Mouse (Mus musculus) embryonic facial prominence, embryonic 11.5 days (tissue): ENCODE measurements around the gene Fhad1. TPM values are rescaled to one million over a fixed set of nuclear protein-coding genes. Genes with fewer than 3 reads are reported as not detected.

ENCODE experiments used
- ATAC-seq: fragments of 200-750 bp; cut with Nextera tagmentation; replicated peaks from 2 replicates; pipeline ENCODE4 v1.8.0; 2017; ENCODE audit warnings: low read depth; ENCODE audit not compliant: insufficient number of reproducible peaks, low FRiP score, low TSS enrichment
- DNase-seq: peaks from one replicate; pipeline ENCODE4 v3.0.0-alpha.2; 2015; ENCODE audit warnings: low spot score
- H3K27ac ChIP-seq: fragments of 300-500 bp; sonication (generic); replicated peaks from 2 replicates; pipeline ENCODE4 v1.5.1; 2014; ENCODE audit warnings: mild to moderate bottlenecking, low read depth, low read length, control low read depth
- H3K27me3 ChIP-seq: fragments of 300-500 bp; sonication (generic); 2 replicates; pipeline ENCODE4 v1.6.1; 2014; ENCODE audit warnings: mild to moderate bottlenecking, low read length, moderate library complexity, mixed read lengths; ENCODE audit not compliant: control insufficient read depth, insufficient read depth
- H3K36me3 ChIP-seq: fragments of 300-500 bp; sonication (generic); replicated peaks from 2 replicates; pipeline ENCODE4 v1.6.1; 2014; ENCODE audit warnings: low read depth, mild to moderate bottlenecking, low read length, moderate library complexity, mixed read lengths; ENCODE audit not compliant: control insufficient read depth, insufficient read depth
- H3K4me1 ChIP-seq: fragments of 300-500 bp; sonication (generic); 2 replicates; pipeline ENCODE4 v1.6.1; 2014; ENCODE audit warnings: low read length, mixed read lengths; ENCODE audit not compliant: control insufficient read depth, insufficient read depth
- H3K4me2 ChIP-seq: fragments of 300-500 bp; sonication (generic); 2 replicates; pipeline ENCODE4 v1.6.1; 2014; ENCODE audit warnings: low read depth, mild to moderate bottlenecking, control low read depth, low read length, moderate library complexity
- H3K4me3 ChIP-seq: fragments of 300-500 bp; sonication (generic); 2 replicates; pipeline ENCODE4 v1.5.1; 2014; ENCODE audit warnings: low read depth, low read length, control low read depth
- H3K9ac ChIP-seq: fragments of 300-500 bp; sonication (generic); replicated peaks from 2 replicates; pipeline ENCODE4 v1.6.1; 2014; ENCODE audit warnings: mild to moderate bottlenecking, control low read depth, low read length
- H3K9me3 ChIP-seq: fragments of 300-500 bp; sonication (generic); replicated peaks from 2 replicates; pipeline ENCODE4 v1.6.1; 2016; ENCODE audit warnings: mild to moderate bottlenecking, low read length, inconsistent platforms, mixed read lengths; ENCODE audit not compliant: control insufficient read depth
- WGBS: fragments of 180-500 bp; shearing (Covaris S2); extraction: QIAGEN DNeasy Blood & Tissue Kit; methylation state at CpG from one replicate; pipeline ENCODE4 v1.1.7; 2014; 5-methylcytosine and 5-hydroxymethylcytosine counted together
- polyA plus RNA-seq: library from polyadenylated mRNA; unstranded; fragments of >200 nt; fragmentation: Nextera tagmentation; extraction: Ambion mirVana; gene quantifications from 2 replicates; pipeline ENCODE4 v1.2.1, GENCODE M21; 2014

The Fhad1 gene
- polyA plus RNA-seq, 1 experiment from 2014 or later = 0.94 TPM

- ATAC-seq = no peak
- H3K9me3 ChIP-seq = no peaks in the 10 kb centered on the region
- H3K9ac ChIP-seq = no peak overlapping the region
- H3K4me3 ChIP-seq = no peak overlapping the region
- H3K27me3 ChIP-seq = no peaks in the 10 kb centered on the region
- H3K27ac ChIP-seq = no peak overlapping the region
- H3K36me3 ChIP-seq = no peaks in the 10 kb centered on the region
- WGBS = 89% methylated on average over 5 of the region's 5 CpGs
- DNase-seq = no peak
- no peak overlapping the region for H3K4me2 ChIP-seq
- H3K4me1 ChIP-seq = no peaks in the 10 kb centered on the region
These were observed 83.4 kb downstream of the Fhad1 start for GRCm38 (mm10) chr4:141931526-141931925.

DNA sequence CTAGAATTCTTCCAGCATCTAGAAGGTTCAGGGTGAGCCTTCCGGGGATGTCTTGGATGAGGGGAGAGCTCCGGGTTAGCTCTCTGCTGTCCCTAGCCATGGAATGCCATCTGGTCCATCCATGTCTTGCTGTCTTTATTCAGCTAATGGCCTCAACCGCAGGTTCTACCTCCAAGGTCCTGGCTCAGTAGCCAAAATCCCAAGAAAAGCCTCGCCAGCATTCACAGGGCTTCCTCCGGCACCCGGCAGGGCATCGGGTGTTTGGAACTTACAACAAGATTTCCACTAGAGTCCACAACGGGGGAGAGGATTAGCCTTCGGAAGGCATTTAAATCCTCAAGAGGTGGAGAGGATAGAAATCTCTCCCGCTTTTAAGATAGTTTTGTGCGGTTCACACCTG, 84.9 kb downstream of the Fhad1 start:
- H3K4me1 ChIP-seq = no peaks in the 10 kb centered on the region
- H3K27me3 ChIP-seq = no peaks in the 10 kb centered on the region
- DNase-seq (no peak), ATAC-seq (no peak)
- H3K4me2 ChIP-seq = no peak overlapping the region
- H3K9me3 ChIP-seq = no peaks in the 10 kb centered on the region
- no peak overlapping the region for H3K4me3 ChIP-seq
- no peak overlapping the region for H3K27ac ChIP-seq
- no peaks in the 10 kb centered on the region for H3K36me3 ChIP-seq
- WGBS = 78% methylated on average over 11 of the region's 11 CpGs
- H3K9ac ChIP-seq = no peak overlapping the region

GRCm38 (mm10) chr4:141928881-141929281, 86.0 kb downstream of the Fhad1 start:
- no peak overlapping the region for H3K4me2 ChIP-seq
- no peaks in the 10 kb centered on the region for H3K4me1 ChIP-seq
- ATAC-seq = no peak
- H3K9ac ChIP-seq = no peak overlapping the region
- H3K36me3 ChIP-seq = no peaks in the 10 kb centered on the region
- no peaks in the 10 kb centered on the region for H3K9me3 ChIP-seq
- no peak overlapping the region for H3K27ac ChIP-seq
- DNase-seq = no peak
- H3K27me3 ChIP-seq = no peaks in the 10 kb centered on the region
- H3K4me3 ChIP-seq = no peak overlapping the region
- 62% methylated on average over 7 of the region's 7 CpGs for WGBS

GRCm38 (mm10) chr4:141925781-141926345, 89.0 kb downstream of the Fhad1 start:
- Histone ChIP-seq H3K4me3 (no peak overlapping the region), H3K27ac (no peak overlapping the region), H3K9me3 (no peaks in the 10 kb centered on the region), H3K9ac (no peak overlapping the region), H3K36me3 (no peaks in the 10 kb centered on the region), H3K4me1 (no peaks in the 10 kb centered on the region), H3K4me2 (no peak overlapping the region), H3K27me3 (no peaks in the 10 kb centered on the region)
- 73% methylated on average over 5 of the region's 5 CpGs for WGBS
- DNase-seq = peak; percentile 23
- no peak for ATAC-seq

- ATAC-seq = no peak; the same call in 1 of the 2 replicates
- H3K4me2 ChIP-seq = no peak overlapping the region
- no peak for DNase-seq
- no peak overlapping the region for H3K4me3 ChIP-seq
- no peaks in the 10 kb centered on the region for H3K36me3 ChIP-seq
- 84% methylated on average over 11 of the region's 11 CpGs for WGBS
- no peaks in the 10 kb centered on the region for H3K9me3 ChIP-seq
- H3K4me1 ChIP-seq = no peaks in the 10 kb centered on the region
- no peak overlapping the region for H3K27ac ChIP-seq
- no peak overlapping the region for H3K9ac ChIP-seq
- no peaks in the 10 kb centered on the region for H3K27me3 ChIP-seq
These were observed 90.9 kb downstream of the Fhad1 start for GRCm38 (mm10) chr4:141923961-141924360.

GRCm38 (mm10) chr4:141920391-141920790, 94.5 kb downstream of the Fhad1 start:
- 90% methylated on average over 10 of the region's 10 CpGs for WGBS
- no peak overlapping the region for H3K4me3 ChIP-seq

DNA sequence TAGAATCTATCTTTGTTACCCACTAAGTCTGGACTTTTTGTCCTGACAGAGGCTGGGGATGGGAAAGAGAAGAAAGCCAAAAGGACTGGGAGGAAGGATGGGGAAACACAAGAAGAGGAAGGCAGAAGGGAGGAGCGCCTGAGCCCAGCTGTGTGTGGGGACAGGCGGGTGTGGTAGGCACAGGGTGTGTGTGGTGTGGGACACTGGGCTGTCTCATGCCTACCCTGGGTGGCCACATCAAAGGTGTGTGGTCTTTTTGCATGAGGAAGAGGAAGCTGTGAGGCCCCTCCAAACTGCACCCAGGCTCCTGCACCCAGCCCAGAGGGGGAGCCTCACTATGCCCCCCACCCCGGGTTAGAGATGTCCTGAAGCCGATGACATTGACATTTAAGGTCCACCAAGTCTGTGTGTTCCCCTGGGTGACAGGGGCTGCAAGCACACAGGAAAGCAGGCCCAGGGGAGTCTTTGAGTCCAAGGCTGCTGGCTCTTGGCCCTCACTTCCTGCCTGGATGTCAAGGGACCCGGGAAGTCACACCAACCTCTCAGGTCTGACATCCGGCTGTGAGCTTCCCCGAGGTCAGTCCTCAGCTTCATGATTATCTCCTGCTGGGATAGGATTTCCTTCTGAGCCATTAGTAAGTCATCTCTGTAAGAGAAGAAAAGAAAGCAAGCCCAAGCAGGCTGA, 97.0 kb downstream of the Fhad1 start:
- ATAC-seq (no peak), DNase-seq (no peak)
- Histone ChIP-seq H3K9ac (no peak overlapping the region; the same call in 1 of the 2 replicates), H3K36me3 (no peaks in the 10 kb centered on the region), H3K4me3 (no peak overlapping the region), H3K4me1 (no peaks in the 10 kb centered on the region), H3K27me3 (no peaks in the 10 kb centered on the region), H3K9me3 (no peaks in the 10 kb centered on the region), H3K4me2 (no peak overlapping the region), H3K27ac (no peak overlapping the region)
- 56% methylated on average over 7 of the region's 7 CpGs for WGBS

More at GRCm38 (mm10) chr4:141920391-141920790, 94.5 kb downstream of the Fhad1 start:
- Histone ChIP-seq H3K27ac (no peak overlapping the region), H3K4me1 (no peaks in the 10 kb centered on the region), H3K4me2 (no peak overlapping the region), H3K27me3 (no peaks in the 10 kb centered on the region), H3K9ac (no peak overlapping the region), H3K9me3 (no peaks in the 10 kb centered on the region), H3K36me3 (no peaks in the 10 kb centered on the region)
- DNase-seq (no peak), ATAC-seq (no peak)

- Histone ChIP-seq H3K4me3 (no peak overlapping the region), H3K4me1 (no peaks in the 10 kb centered on the region), H3K36me3 (no peaks in the 10 kb centered on the region), H3K27ac (no peak overlapping the region), H3K9me3 (no peaks in the 10 kb centered on the region), H3K4me2 (no peak overlapping the region), H3K27me3 (no peaks in the 10 kb centered on the region), H3K9ac (no peak overlapping the region)
- WGBS = 33% methylated on average over 7 of the region's 7 CpGs
- no peak for DNase-seq
- no peak for ATAC-seq
These were observed 100.8 kb downstream of the Fhad1 start for GRCm38 (mm10) chr4:141914040-141914439.
